8 mouse cellular contexts compared by ENCODE assay signal in genomic region chr9:64769066-64769695, GRCm38 (mm10). TPM values are rescaled to one million over a fixed set of nuclear protein-coding genes. Genes with fewer than 3 reads are reported as not detected.
DNase-seq lines count a peak whose midpoint lies in the region; ATAC-seq and TF ChIP-seq lines count a peak whose summit lies in the region.

No protein-coding gene starts in this region.

- H3K4me2 ChIP-seq in lung, postnatal 0 days (replicated peaks; ENCODE audit: low read depth, low read length), result no peak overlapping the region

- 42% methylated on average over 9 of the region's 9 CpGs for WGBS in lung, postnatal 0 days

- no peak for TF ChIP-seq EP300 in lung, postnatal 0 days (IDR thresholded peaks at IDR 0.05)

- H3K4me1 ChIP-seq in lung, postnatal 0 days (ENCODE audit: insufficient read depth, low read depth, low read length), result no peaks in the 10 kb centered on the region

- H3K4me3 ChIP-seq in lung, postnatal 0 days (ENCODE audit: low read depth, low read length), result no peak overlapping the region

- no peak overlapping the region for H3K27ac ChIP-seq in lung, postnatal 0 days (ENCODE audit: low read length)

- peak; percentile 35 for DNase-seq in cerebellum, adult 11 months
- DNase-seq in left cerebral cortex, postnatal 14 days (ENCODE audit: low spot score in 2 of 2), result peak; percentile 50 to 56
- no peak for DNase-seq in left cerebral cortex, postnatal 36 days (ENCODE audit: low spot score in 2 of 2)
- peak; percentile 72 for DNase-seq in NIH3T3 (ENCODE audit: low read depth)
- DNase-seq in embryo, embryonic 9.5 days (ENCODE audit: extremely low spot score), result peak; percentile 37
- DNase-seq in lung, postnatal 0 days (ENCODE audit: low spot score), result peak; percentile 85
- DNase-seq in ovary, adult 18-20 months (ENCODE audit: low spot score), result no peak

- H3K36me3 ChIP-seq in lung, postnatal 0 days (ENCODE audit: insufficient read depth, low read length), result no peaks in the 10 kb centered on the region

- no peak overlapping the region for H3K9ac ChIP-seq in lung, postnatal 0 days (replicated peaks; ENCODE audit: low read depth)

- intact Hi-C loops in left cerebral cortex, postnatal 14 days (cut with DNase I), result no loop called here
- intact Hi-C loops in left cerebral cortex, postnatal 36 days (cut with DNase I), result no loop called here

- H3K27me3 ChIP-seq in lung, postnatal 0 days (replicated peaks; ENCODE audit: insufficient read depth, low read length), result no peaks in the 10 kb centered on the region

- TF ChIP-seq CTCF in lung, postnatal 0 days (IDR thresholded peaks at IDR 0.05), result peak; percentile 71

- no peaks in the 10 kb centered on the region for H3K9me3 ChIP-seq in lung, postnatal 0 days (ENCODE audit: low read length)

- no peak for ATAC-seq in cerebellum, adult (ENCODE audit: insufficient number of reproducible peaks, low FRiP score, low TSS enrichment)
- no peak for ATAC-seq in lung, postnatal 0 days

RNA-seq across cellular contexts. Expression of gene Rab11a, which starts 31.6 kb away (rescaled TPM):
- total RNA-seq in left cerebral cortex, postnatal 14 days (2021), result 100 to 1,000 TPM; 296 to 301 TPM
- 100 to 1,000 TPM; 216 to 234 TPM for total RNA-seq in left cerebral cortex, postnatal 36 days (2021)
- polyA plus RNA-seq in lung, postnatal 0 days (2015; fragmentation: Nextera tagmentation; extraction: Ambion mirVana), result 608 and 674 TPM in 2 replicates

RNA-seq across cellular contexts. Expression of gene Dennd4a, which starts 42.0 kb away (rescaled TPM):
- total RNA-seq in left cerebral cortex, postnatal 14 days (2021), result 10 to 100 TPM; 61.8 to 68.9 TPM
- total RNA-seq in left cerebral cortex, postnatal 36 days (2021), result 10 to 100 TPM; 58.2 to 62.8 TPM
- 6.3 and 7.1 TPM in 2 replicates for polyA plus RNA-seq in lung, postnatal 0 days (2015; fragmentation: Nextera tagmentation; extraction: Ambion mirVana)

Comparison
In these comparisons a context has a peak if more than half of its experiments do, and no peak if none do; other contexts are left out.
1. DNase-seq: peak in cerebellum, adult 11 months (single experiment), left cerebral cortex, postnatal 14 days (2 of 2), NIH3T3 (single experiment), embryo, embryonic 9.5 days (single experiment) and lung, postnatal 0 days (single experiment); none in left cerebral cortex, postnatal 36 days (0 of 2) and ovary, adult 18-20 months (single experiment).